Mouse (Mus musculus) heart, embryonic 11.5 days (tissue): ENCODE data around the gene Pipox. TPM values are rescaled to one million over a fixed set of nuclear protein-coding genes. Genes with fewer than 3 reads are reported as not detected.
A peak's percentile ranks its signal among the peaks of the same experiment; 100 is the strongest.

Experiments used
- ATAC-seq: fragments of 200-750 bp; cut with Nextera tagmentation; replicated peaks from 2 replicates; pipeline ENCODE4 v1.8.0; 2017; ENCODE audit warnings: moderate library complexity; ENCODE audit not compliant: insufficient number of reproducible peaks, low FRiP score, low TSS enrichment
- H3K27ac ChIP-seq: fragments of 300-500 bp; sonication (generic); 2 replicates; pipeline ENCODE4 v1.5.1; 2014; ENCODE audit warnings: mild to moderate bottlenecking, low read depth, low read length
- H3K27me3 ChIP-seq: fragments of 300-500 bp; sonication (generic); 2 replicates; pipeline ENCODE4 v1.6.1; 2014; ENCODE audit warnings: mild to moderate bottlenecking, low read length, mixed read lengths; ENCODE audit not compliant: control insufficient read depth, insufficient read depth
- H3K36me3 ChIP-seq: fragments of 300-500 bp; sonication (generic); 2 replicates; pipeline ENCODE4 v1.6.1; 2014; ENCODE audit warnings: mild to moderate bottlenecking, low read length, moderate library complexity, mixed read lengths; ENCODE audit not compliant: control insufficient read depth, insufficient read depth
- H3K4me1 ChIP-seq: fragments of 300-500 bp; sonication (generic); 2 replicates; pipeline ENCODE4 v1.6.1; 2014; ENCODE audit warnings: low read length; ENCODE audit not compliant: control insufficient read depth, insufficient read depth
- H3K4me2 ChIP-seq: fragments of 300-500 bp; sonication (generic); 2 replicates; pipeline ENCODE4 v1.6.1; 2014; ENCODE audit warnings: mild to moderate bottlenecking, moderate library complexity
- H3K4me3 ChIP-seq: fragments of 300-500 bp; sonication (generic); 2 replicates; pipeline ENCODE4 v1.5.1; 2014; ENCODE audit warnings: low read depth, low read length
- H3K9ac ChIP-seq: fragments of 300-500 bp; sonication (generic); 2 replicates; pipeline ENCODE4 v1.6.1; 2014; ENCODE audit warnings: mild to moderate bottlenecking, low read depth, low read length, moderate library complexity
- H3K9me3 ChIP-seq: fragments of 300-500 bp; sonication (generic); replicated peaks from 2 replicates; pipeline ENCODE4 v1.6.1; 2016; ENCODE audit warnings: low read length; ENCODE audit not compliant: control insufficient read depth
- WGBS: fragments of 180-500 bp; shearing (Covaris S2); extraction: QIAGEN DNeasy Blood & Tissue Kit; methylation state at CpG from one replicate; pipeline ENCODE4 v1.1.7; 2014; ENCODE audit not compliant: insufficient replicate concordance; 5-methylcytosine and 5-hydroxymethylcytosine counted together
- polyA plus RNA-seq: library from polyadenylated mRNA; unstranded; fragments of >200 nt; fragmentation: Nextera tagmentation; extraction: Ambion mirVana; gene quantifications from 2 replicates; pipeline ENCODE4 v1.2.1, GENCODE M21; 2014

The Pipox gene
- polyA plus RNA-seq, 1 experiment from 2014 or later, result 2.4 TPM

GRCm38 (mm10) chr11:77914598-77915260 lies 20.8 kb upstream of the Pipox start:
- Histone ChIP-seq H3K4me3 (peak overlapping the region; percentile 19), H3K27me3 (peaks cover 46% of the 10 kb centered on the region), H3K36me3 (no peaks in the 10 kb centered on the region), H3K4me1 (peaks cover 2% of the 10 kb centered on the region; the same call in 1 of the 2 replicates), H3K9me3 (no peaks in the 10 kb centered on the region), H3K27ac (no peak overlapping the region), H3K4me2 (peak overlapping the region; percentile 49), H3K9ac (no peak overlapping the region)
- no peak for ATAC-seq
- WGBS, result 2% methylated on average over 31 of the region's 32 CpGs

GRCm38 (mm10) chr11:77913505-77913904 lies 19.6 kb upstream of the Pipox start:
- H3K9me3 ChIP-seq, result no peaks in the 10 kb centered on the region
- no peak overlapping the region for H3K9ac ChIP-seq
- H3K4me3 ChIP-seq, result no peak overlapping the region
- H3K27me3 ChIP-seq, result peaks cover 46% of the 10 kb centered on the region
- H3K27ac ChIP-seq, result no peak overlapping the region
- H3K36me3 ChIP-seq, result no peaks in the 10 kb centered on the region
- 55% methylated on average over 6 of the region's 6 CpGs for WGBS
- peaks cover 2% of the 10 kb centered on the region; the same call in 1 of the 2 replicates for H3K4me1 ChIP-seq
- no peak overlapping the region for H3K4me2 ChIP-seq
- ATAC-seq, result no peak

DNA sequence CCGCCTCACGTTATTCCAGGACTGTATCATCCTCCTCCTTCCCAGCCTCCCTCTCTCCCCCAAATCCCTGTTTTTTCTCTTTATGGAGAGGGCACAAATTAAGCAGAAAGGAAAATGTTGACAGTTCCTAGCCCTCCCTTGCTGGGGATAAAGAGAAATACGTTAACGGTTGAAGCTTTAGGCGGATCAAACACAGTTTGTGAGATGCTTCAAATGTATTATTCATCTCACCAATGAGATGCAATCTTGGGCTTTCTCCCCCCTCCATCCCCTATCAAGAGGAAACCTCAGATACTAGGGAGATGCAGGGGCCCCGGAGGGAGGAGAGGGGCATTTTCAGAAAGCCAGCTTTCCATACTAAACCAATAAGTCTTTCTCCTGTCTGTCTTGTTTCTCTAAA lies 15.9 kb upstream of the Pipox start:
- Histone ChIP-seq H3K9me3 (no peaks in the 10 kb centered on the region), H3K4me3 (no peak overlapping the region), H3K4me2 (no peak overlapping the region), H3K36me3 (no peaks in the 10 kb centered on the region), H3K27me3 (peaks cover 27% of the 10 kb centered on the region), H3K27ac (no peak overlapping the region), H3K4me1 (peaks cover 4% of the 10 kb centered on the region; the same call in 1 of the 2 replicates), H3K9ac (no peak overlapping the region)
- no peak for ATAC-seq
- WGBS, result 28% methylated on average over 6 of the region's 6 CpGs

DNA sequence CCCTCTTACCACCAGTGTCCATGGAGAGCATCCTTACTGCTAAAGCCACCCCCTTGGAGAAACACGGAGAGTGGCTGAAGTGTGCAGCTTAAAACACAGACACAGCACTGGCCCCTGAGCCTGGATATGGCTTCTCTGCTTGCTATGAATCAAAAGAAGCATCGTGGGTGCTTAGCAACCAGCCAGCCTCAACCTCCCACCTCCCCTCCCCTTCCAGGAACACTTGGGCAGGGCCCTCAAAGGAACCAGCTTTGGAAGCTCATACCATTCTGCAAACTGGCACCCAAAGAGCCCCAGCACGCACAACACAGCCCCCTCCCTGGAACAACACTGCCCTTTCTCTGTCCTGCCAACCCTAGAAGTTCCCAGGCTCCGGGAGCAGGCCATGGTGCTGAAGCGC lies 15.5 kb upstream of the Pipox start:
- H3K4me1 ChIP-seq, result 0 out of 2 replicates have a peak, but pooled peaks cover 4% of the 10 kb centered on the region

GRCm38 (mm10) chr11:77908468-77908867 lies 14.6 kb upstream of the Pipox start:
- Histone ChIP-seq H3K9me3 (no peaks in the 10 kb centered on the region), H3K27ac (no peak overlapping the region), H3K27me3 (peaks cover 15% of the 10 kb centered on the region), H3K4me1 (peaks cover 5% of the 10 kb centered on the region; the same call in 1 of the 2 replicates), H3K4me3 (no peak overlapping the region), H3K4me2 (no peak overlapping the region), H3K36me3 (no peaks in the 10 kb centered on the region), H3K9ac (no peak overlapping the region)
- 53% methylated on average over 4 of the region's 4 CpGs for WGBS
- no peak for ATAC-seq

More for the DNA sequence above, 15.5 kb upstream of the Pipox start:
- no peaks in the 10 kb centered on the region for H3K9me3 ChIP-seq
- H3K9ac ChIP-seq, result no peak overlapping the region
- no peaks in the 10 kb centered on the region for H3K36me3 ChIP-seq
- ATAC-seq, result no peak
- no peak overlapping the region for H3K27ac ChIP-seq
- H3K4me2 ChIP-seq, result no peak overlapping the region
- no peak overlapping the region for H3K4me3 ChIP-seq
- peaks cover 23% of the 10 kb centered on the region for H3K27me3 ChIP-seq
- WGBS, result 27% methylated on average over 5 of the region's 5 CpGs

- Histone ChIP-seq H3K36me3 (no peaks in the 10 kb centered on the region), H3K27ac (no peak overlapping the region), H3K4me3 (no peak overlapping the region), H3K9me3 (no peaks in the 10 kb centered on the region), H3K9ac (no peak overlapping the region), H3K4me2 (peak overlapping the region; percentile 25), H3K27me3 (peaks cover 11% of the 10 kb centered on the region), H3K4me1 (peaks cover 9% of the 10 kb centered on the region; the same call in 1 of the 2 replicates)
- WGBS, result 16% methylated on average over 8 of the region's 9 CpGs
- no peak for ATAC-seq
Measured at GRCm38 (mm10) chr11:77906747-77907174, 12.9 kb upstream of the Pipox start.

DNA sequence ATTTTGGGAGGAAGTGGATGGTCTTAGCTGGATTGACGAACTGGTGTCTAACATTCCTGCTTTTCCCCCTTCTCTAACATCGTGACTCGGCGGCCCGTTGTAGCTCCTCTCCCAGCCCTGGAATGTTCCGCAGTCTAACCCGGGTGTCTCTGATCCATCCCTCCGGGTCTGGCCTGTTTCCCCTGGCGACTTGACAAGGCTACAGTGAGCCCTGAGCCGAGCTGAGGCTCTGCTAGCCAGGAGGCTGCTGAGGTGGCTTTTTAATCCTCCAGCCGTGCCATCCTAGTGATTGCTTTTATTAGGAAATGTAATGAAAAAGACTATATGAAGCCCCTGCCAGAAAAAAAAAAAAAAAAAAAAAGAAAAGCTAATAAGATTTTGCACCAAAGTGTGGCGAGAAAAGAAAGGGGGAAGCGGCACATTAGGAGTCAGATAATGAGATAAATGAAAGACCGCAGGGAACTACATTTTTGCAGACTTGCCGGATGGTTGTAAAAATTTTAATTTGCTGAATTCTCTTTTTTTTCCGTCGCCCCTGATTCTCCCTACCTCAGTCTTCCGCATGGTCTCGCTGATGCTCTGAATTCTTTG lies 12.3 kb upstream of the Pipox start:
- H3K9me3 ChIP-seq, result no peaks in the 10 kb centered on the region
- H3K9ac ChIP-seq, result no peak overlapping the region
- H3K4me3 ChIP-seq, result no peak overlapping the region
- H3K27ac ChIP-seq, result no peak overlapping the region
- no peak for ATAC-seq
- no peak overlapping the region for H3K4me2 ChIP-seq
- peaks cover 11% of the 10 kb centered on the region for H3K27me3 ChIP-seq
- H3K36me3 ChIP-seq, result no peaks in the 10 kb centered on the region
- 28% methylated on average over 19 of the region's 19 CpGs for WGBS
- H3K4me1 ChIP-seq, result peaks cover 9% of the 10 kb centered on the region; the same call in 1 of the 2 replicates

- Histone ChIP-seq H3K27ac (no peak overlapping the region), H3K27me3 (peaks cover 11% of the 10 kb centered on the region), H3K4me1 (peaks cover 9% of the 10 kb centered on the region; the same call in 1 of the 2 replicates), H3K4me2 (no peak overlapping the region), H3K36me3 (no peaks in the 10 kb centered on the region), H3K9me3 (no peaks in the 10 kb centered on the region), H3K9ac (no peak overlapping the region), H3K4me3 (no peak overlapping the region)
- ATAC-seq, result no peak
- 68% methylated on average over 1 of the region's 1 CpGs for WGBS
Measured at GRCm38 (mm10) chr11:77904707-77905106, 10.8 kb upstream of the Pipox start.
